Mouse (Mus musculus) neutrophil, adult 5-6 weeks (primary cell): Measurements from ENCODE around the gene Ss18l2. TPM values are rescaled to one million over a fixed set of nuclear protein-coding genes. Genes with fewer than 3 reads are reported as not detected.
A peak's percentile ranks its signal among the peaks of the same experiment; 100 is the strongest.

Experiments
- ATAC-seq: fragments of 151-379, 151-347 bp; 2 replicates; pipeline ENCODE4 v1.8.0; 2017; ENCODE audit warnings: mild to moderate bottlenecking, moderate TSS enrichment; ENCODE audit not compliant: insufficient number of reproducible peaks, poor library complexity, low FRiP score, severe bottlenecking; ENCODE audit errors: extremely low read depth
- total RNA-seq: library from RNA; stranded (forward); fragments of 200-1000 nt; gene quantifications from 2 replicates; pipeline ENCODE4 v1.2.3, GENCODE M21; 2017

Gene Ss18l2
- 8.0 and 14.9 TPM in 2 replicates for total RNA-seq

- peak; percentile 97 for ATAC-seq
These were observed at the start of gene Ss18l2 for GRCm38 (mm10) chr9:121709898-121710583. Gene Ss18l2 (plus strand): TSS chr9:121710329.

DNA sequence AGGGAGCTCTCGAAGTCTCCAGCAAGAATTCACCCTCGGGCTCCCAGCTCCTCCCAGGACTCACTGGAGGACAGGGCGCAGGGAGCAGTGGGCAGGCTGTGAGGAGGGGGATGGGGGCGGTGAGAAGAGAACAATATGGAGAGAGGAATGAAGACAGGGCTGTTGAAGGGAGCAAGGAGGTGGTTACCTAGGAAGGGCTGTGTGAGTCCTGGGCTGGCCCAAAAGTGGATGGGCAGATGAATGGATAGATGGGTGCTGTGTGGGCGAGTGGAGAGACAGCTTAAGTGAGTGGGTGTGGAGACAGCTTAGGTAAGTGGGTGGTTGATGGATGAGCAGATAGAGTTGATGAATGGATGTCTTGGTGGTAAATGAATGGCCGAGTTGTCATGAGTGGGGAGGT lies 46.7 kb upstream of the Ss18l2 start:
- no peak for ATAC-seq

DNA sequence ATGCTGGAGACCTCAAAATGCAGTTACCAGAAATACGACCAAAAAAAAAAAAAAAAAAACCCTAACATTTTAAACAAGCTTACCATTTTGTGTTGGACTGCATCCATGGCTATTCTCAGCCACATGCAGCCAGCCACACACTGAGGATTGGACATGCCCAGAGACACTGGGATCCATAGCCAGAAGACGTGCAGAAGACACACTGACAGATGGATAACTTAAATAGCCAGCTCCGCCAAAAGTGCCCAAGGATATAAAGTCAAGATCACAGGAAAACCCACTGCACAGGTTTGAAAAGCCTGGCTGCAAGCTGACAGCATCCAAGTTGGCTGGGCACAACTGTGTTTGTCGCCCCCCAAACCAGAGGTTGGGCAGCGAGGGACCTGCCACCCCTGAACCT lies 46.0 kb upstream of the Ss18l2 start:
- ATAC-seq, result no peak

GRCm38 (mm10) chr9:121666957-121667630 lies 43.0 kb upstream of the Ss18l2 start:
- ATAC-seq, result no peak

DNA sequence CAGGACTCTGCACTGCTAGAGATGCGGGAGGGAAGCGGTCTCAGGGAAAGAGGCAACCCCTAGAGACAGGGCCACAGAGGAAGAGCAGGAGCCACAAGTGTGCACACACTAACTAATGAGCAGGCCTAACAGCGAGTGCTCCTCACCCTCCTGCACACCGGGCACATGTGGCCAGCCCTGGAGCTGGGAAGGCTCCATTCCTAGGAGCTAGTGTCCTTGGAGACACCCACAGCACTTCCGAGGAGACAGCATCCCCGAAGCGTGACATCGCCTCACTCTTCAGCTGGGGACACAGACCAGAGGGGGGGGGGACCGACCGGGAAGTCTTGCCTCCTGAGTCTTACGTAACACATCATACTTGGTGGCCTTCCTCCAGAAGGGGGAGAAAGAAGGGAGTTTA lies 42.3 kb upstream of the Ss18l2 start:
- no peak for ATAC-seq

DNA sequence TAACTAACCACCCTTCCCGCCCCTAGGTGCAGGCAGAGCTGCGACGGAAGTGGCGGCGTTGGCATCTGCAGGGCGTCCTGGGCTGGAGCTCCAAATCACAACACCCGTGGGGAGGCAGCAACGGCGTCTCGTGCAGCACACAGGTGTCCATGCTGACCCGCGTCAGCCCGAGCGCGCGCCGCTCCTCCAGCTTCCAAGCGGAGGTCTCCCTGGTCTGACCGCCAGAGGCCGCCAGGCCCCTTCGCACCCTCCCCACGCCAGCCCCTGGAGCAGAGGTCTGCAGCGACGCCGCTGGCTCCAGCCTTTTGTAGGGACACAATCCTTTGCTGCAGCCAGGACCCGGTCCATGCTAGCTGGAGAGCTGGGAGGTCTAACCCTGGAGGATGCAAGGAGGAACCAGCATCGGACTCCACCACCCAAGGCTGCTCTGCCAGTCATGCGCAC lies 40.8 kb upstream of the Ss18l2 start:
- peak; percentile 34 for ATAC-seq

GRCm38 (mm10) chr9:121671300-121671699 lies 38.8 kb upstream of the Ss18l2 start:
- peak; percentile 54 for ATAC-seq

DNA sequence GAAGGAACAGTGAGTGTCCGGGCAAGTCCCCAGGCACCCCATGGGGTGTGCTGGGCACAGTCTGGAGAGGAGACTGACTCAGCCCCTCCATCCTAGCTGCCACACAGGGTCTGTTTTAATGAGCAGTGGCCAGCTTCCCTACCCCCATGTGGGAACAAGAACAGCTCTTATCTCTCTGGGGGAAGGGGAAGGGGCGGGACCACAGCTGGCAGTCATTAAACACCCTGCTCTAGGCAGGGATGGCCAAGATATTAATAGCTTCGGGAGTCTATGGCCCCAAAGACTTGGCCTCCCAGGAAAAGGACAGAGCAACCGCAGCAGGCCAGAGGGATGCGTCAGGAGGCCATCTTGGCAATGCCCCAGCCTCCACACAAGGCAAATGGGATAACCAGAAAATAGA lies 37.8 kb upstream of the Ss18l2 start:
- ATAC-seq, result no peak

GRCm38 (mm10) chr9:121673716-121674115 lies 36.4 kb upstream of the Ss18l2 start:
- no peak for ATAC-seq

DNA sequence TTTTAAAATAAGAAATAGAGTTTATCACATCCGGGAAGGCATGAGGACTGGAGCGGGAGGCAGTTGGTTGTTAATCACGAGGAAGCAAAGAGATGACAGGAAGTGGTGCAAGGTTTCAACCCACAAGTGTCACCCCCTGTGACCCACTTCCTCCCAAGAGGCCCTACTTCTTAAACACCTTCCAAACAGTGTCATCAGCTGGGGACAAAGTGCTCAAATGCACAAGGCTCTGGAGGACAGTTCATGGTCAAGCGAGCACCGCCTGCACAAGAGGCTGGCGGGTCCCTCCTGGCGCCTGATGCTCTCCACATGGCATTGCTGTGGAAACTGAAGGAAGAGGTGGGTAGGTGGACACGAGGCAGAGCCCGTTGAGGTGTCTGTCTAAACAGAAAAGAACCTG lies 35.1 kb upstream of the Ss18l2 start:
- ATAC-seq, result peak; percentile 82

- ATAC-seq, result no peak
These were observed 34.6 kb upstream of the Ss18l2 start for GRCm38 (mm10) chr9:121675556-121675955.

- no peak for ATAC-seq
These were observed 33.1 kb upstream of the Ss18l2 start for GRCm38 (mm10) chr9:121677069-121677468.

- no peak for ATAC-seq
These were observed 32.7 kb upstream of the Ss18l2 start for GRCm38 (mm10) chr9:121677476-121677875.

GRCm38 (mm10) chr9:121679549-121679948 lies 30.6 kb upstream of the Ss18l2 start:
- peak; percentile 37 for ATAC-seq

GRCm38 (mm10) chr9:121681191-121681590 lies 28.9 kb upstream of the Ss18l2 start:
- no peak for ATAC-seq

GRCm38 (mm10) chr9:121682037-121682680 lies 28.0 kb upstream of the Ss18l2 start:
- ATAC-seq, result no peak

DNA sequence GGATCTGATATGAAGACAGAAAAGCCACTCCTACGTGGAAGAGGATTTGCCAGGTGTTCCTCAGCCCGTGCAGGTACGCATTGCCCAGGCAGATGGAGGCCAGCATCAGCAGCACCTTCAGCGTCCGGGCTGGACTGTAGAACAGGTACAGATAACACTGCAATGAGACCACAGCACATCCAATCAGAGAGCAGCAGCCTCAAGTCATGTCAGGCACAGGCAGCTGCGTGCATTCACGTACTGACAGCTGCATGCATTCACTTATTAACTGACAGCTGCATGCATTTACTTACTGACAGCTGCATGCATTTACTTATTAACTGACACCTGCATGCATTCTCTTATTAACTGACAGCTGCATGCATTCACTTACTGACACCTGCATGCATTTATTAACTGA lies 25.4 kb upstream of the Ss18l2 start:
- no peak for ATAC-seq

- no peak for ATAC-seq
These were observed 19.9 kb upstream of the Ss18l2 start for GRCm38 (mm10) chr9:121690200-121690651.

DNA sequence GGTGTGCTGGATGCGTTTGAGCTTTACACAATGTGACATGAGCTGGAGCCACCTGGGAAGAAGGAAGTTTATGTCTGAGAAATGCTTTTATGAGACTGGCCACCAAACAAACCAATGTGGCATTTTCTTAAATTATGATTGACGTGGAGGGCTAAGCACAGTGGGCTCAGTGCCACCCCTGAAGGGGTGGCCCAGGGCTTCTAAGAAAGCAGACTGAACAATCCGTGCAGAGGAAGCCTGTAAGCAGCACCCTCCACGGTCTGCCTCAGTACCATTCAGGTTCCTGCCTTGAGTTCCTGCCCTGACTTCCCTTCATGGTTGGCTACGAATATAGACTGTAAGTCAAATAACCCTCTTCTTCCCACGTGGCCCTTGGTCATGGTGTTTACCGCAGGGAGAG lies 19.4 kb upstream of the Ss18l2 start:
- no peak for ATAC-seq

GRCm38 (mm10) chr9:121694736-121695135 lies 15.4 kb upstream of the Ss18l2 start:
- no peak for ATAC-seq
